Mouse (Mus musculus): ENCODE data around the gene Srprb.
"Not testable (repeated sequence)": the region's sequence is repeated elsewhere in the genome, so short reads cannot be mapped to it uniquely, and the experiment has no call there.

The Srprb gene

GRCm38 (mm10) chr9:103212654-103213420, 10.9 kb upstream of the Srprb start:
- DNase-seq (ENCODE audit: low spot score) = no peak

DNA sequence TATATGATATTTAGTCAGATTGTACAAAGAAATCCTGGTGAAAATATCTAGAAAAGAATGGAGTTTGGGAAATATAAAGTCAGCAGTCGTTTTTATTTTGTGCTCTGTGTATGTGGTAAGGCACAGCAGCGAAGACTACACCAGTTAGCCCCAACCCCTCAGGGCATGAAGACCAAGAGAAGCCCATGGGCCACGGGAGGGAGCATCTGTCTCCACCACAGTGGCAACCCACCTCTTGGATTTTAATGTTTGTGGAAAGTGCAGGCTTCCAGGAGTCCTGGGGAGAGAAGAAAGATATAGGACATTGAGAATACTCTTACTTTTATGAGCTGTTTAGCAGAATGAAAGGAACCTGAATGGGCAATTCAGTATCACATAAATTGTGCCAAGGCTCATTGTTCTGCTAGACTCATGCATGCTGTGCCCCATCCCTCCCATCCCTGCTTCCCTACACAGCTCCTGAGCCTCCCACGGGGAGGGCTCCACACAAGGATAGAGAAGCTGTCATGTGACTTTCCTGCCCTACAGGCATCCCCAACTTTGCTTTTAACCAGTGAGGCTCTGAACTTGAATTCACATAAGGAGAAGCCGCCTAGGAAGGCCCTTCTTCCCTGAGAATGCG, 7.0 kb upstream of the Srprb start:
- no peak for DNase-seq (ENCODE audit: low spot score)

GRCm38 (mm10) chr9:103207846-103208245, 5.9 kb upstream of the Srprb start:
- DNase-seq (ENCODE audit: low spot score) = peak; percentile 90

DNA sequence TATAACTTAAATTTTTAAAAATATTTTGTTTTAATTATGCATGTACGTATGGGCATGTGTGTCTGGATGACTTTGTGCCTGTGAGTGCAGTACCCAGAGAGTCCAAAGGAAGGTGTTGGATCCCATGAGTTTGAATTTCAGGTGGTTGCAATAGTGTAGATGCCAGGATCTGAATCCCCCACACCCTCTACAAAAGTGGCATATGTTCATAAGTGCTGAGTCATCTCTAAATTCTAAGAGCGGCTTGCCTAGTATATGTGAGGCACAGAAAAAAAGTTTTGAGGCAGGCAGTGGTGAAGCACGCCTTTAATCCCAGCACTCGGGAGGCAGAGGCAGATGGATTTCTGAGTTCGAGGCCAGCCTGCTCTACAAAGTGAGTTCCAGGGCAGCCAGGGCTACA, 3.8 kb upstream of the Srprb start:
- DNase-seq (ENCODE audit: low spot score) = no peak

- DNase-seq (ENCODE audit: low spot score) = no peak
Measured at GRCm38 (mm10) chr9:103188416-103188815, 13.5 kb downstream of the Srprb start.

- no peak for DNase-seq (ENCODE audit: low spot score)
Measured at GRCm38 (mm10) chr9:103186747-103187146, 15.2 kb downstream of the Srprb start.

DNA sequence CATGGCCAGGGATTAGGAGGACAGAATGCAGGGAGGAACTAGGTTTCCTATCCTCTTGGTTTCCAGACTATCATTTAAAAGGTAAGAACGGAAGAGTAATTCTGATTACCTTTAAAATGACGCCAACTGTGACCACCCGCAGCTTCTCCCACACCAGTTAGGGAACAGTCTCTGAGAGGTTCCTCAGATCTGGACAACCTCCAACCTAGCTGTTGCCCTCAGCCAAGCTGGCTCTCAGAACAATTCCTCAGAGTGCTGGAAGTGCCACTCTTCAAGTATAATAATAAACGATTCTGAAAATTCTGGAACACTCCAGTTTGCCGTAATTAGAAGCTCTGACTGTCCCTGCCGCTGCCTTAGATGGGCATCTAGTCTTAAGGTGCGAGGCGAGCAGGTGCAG, 16.0 kb downstream of the Srprb start:
- no peak for DNase-seq (ENCODE audit: low spot score)

DNA sequence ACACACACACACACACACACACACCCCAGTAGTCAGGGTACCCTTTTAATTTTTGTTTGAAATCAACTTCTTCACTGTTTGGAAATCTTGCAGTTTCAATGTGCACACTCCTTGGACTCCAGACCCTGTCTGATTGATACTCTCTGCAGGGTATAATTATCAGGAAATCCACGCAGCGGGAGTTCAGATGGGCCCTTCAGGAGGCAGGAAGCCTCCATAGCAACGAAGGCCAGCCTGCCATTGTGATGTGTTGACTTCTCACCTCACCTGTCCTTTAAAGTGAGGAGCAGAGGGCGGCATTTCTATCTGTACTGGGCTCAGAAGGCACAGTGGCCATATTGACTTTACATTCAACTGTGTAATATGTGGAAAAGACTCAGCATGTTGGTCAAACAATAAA, 17.1 kb downstream of the Srprb start:
- no peak for DNase-seq (ENCODE audit: low spot score)

DNA sequence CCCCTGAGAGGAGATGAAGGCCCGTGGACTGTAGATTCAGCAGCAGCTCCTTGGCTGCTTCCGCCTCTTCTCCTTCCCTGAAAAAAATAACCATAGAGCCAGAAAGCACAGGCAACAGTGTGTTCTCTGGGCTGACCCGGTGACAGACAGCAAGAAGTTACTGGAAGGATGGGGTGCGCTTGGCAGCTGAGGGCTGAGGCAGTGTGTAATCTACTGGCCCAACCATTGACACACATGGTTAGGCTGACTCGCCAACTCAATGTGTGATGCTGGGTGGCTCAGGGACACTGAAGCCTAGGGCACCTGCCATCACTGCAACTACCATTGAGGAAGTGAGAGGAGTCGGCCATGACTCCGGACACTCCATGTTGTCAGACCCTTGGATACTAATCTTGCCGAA, 20.1 kb downstream of the Srprb start:
- DNase-seq (ENCODE audit: low spot score) = no peak

DNA sequence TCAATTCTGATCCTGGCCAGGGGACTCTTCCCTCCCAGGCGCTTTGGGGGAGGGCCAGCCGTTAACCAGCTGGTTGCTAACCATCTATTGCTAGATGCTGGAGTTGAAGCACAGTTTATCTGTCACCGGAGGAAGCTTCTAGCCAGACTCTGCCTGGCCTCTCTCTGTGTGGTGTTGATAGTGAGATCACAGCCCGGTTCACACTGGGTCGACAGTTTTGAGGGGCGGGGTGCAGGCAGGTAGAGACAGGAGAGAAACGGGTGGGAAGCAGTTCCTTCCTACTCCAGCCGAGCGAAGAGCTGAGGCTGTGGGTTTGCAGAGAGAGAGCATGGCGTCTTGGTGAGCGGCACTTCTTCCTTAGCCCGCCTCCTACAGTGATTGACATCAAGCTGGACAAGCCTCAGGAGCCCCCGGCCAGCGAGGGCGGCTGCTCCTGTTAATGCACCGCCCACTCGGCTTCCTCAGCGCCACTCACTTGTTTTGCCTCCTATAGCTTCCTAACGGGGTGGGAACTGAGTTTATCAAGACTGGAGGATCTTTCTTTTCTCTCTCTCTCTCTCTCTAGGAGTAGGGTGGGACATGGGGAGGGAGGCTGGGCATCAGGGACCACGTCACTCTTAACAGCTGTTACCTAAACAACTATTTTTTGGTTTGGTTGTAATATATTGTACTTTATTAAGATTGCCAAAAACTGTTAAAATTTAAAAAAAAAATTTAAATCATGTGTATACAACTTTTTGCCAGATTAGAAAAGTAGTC, 21.0 kb downstream of the Srprb start:
- peak; percentile 96 for DNase-seq (ENCODE audit: low spot score)

- DNase-seq (ENCODE audit: low spot score) = no peak
Measured at GRCm38 (mm10) chr9:103180303-103180702, 21.6 kb downstream of the Srprb start.

- no peak for DNase-seq (ENCODE audit: low spot score)
Measured at GRCm38 (mm10) chr9:103175692-103176091, 26.2 kb downstream of the Srprb start.

DNA sequence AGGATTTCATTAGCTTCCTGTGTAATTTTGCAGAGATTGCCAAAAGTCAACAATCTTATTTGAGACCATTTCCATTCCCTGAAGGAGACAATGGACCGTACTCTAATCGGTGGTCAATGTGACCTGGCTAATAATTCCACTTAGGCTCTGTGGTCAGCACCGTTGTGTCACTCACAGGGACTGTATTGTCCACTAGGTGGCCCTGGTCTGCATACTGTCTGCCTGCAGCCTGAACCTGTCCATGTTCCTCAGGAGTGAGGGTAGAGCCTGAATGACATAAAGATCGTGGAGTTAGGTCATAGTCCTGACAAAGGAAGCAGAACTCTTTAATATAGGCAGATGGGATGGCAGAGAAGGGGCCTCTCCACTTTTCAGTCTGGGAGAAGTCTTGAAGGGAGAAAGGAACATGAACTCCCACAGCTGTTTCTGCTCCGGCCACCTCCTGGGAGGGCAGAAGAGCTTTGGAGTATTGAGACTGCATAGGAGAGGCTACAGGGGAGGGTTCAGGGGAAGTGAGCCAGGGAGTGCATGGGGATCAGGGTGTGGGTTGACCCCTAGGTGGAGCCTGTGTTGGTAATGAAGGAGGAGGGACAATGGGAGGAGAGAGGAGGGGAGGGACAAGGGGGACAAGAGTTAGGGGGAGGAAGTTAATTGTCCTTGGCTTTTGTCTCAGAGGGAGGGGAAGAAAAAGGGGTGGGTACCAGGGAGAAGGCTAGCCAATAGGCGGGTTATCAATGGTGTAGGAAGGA, 27.0 kb downstream of the Srprb start:
- DNase-seq (ENCODE audit: low spot score) = peak; percentile 69

- DNase-seq (ENCODE audit: low spot score) = no peak
Measured at GRCm38 (mm10) chr9:103168771-103169170, 33.2 kb downstream of the Srprb start.

- no peak for DNase-seq (ENCODE audit: low spot score)
Measured at GRCm38 (mm10) chr9:103168046-103168445, 33.9 kb downstream of the Srprb start.

GRCm38 (mm10) chr9:103163806-103164205, 38.1 kb downstream of the Srprb start:
- DNase-seq (ENCODE audit: low spot score) = no peak

DNA sequence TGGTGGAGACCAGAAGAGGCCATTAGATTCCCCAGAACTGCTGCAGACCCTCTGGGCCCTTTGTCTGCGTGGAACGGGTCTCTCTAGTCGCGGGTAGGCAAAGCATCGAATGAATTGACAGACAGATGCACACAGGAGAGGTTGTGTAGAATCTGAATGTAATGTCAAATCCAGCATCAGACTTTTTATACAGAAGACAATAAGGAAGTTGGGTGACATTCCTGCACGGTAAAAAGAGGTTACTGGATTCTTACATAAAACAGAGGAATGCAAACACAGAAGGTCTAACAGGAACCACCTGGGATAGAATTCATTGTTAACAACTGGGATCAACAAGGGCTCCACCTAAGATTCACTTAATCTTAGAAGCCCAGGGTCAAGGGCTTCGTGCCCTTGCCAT, 46.8 kb downstream of the Srprb start:
- not testable (repeated sequence) for DNase-seq (ENCODE audit: low spot score)

DNA sequence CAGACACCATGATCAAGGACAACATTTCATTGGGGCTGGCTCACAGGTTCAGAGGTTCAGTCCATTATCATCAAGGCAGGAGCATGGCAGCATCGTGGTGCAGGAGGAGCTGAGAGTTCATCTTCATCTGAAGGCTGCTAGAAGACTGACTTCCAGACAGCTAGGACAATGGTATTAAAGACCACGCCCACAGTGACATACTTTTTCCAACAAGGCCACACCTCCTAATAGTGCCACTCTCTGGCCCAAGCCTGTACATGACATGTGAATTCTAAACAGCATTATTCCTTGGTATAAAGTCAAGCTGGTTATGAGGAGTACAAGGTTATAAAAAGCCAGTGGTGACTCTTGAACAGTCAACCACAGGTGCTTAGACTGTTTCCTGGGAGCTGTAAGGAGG, 47.4 kb downstream of the Srprb start:
- DNase-seq (ENCODE audit: low spot score) = no peak

DNA sequence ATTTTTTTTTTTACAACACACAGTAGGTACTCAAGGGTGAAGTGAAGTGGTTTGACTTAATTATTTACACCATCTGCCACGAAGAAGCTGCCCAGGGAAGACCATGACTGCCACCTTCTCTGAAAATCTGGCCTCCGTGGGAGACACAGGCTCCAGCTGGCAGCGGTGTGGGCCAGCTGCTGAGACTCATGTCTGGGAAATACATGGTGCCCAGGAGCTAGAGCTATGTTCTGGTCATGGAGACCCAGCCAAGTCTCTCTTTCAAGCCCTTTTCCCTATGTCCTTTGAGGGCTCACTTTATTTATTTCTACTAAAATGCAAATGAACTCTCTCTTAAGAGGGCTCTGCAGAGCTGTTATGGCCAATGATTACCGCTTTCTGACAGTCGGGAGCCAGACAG, 48.7 kb downstream of the Srprb start:
- no peak for DNase-seq (ENCODE audit: low spot score)

- no peak for DNase-seq (ENCODE audit: low spot score)
Measured at GRCm38 (mm10) chr9:103149074-103149799, 52.7 kb downstream of the Srprb start.

- no peak for DNase-seq (ENCODE audit: low spot score)
Measured at GRCm38 (mm10) chr9:103147103-103147502, 54.8 kb downstream of the Srprb start.

DNA sequence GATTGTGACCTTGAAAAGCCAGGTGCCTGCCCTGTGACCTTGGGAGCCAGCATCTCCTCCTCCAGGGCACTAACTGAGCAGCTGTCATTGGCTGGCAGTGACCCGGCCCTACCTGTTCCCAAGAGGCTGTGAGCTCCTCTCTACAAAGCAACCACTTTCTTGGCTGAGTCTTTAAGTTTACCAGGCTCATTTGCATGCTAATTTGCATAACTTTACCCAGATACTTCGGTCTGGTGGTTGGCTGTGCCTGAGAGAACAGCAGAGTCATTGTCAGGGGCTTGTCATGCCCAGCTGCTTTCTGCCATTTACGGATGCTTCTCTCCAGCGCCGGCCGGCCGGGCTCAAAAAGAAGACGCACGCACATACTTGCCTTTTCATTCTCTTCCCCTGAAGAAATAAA, 55.2 kb downstream of the Srprb start:
- peak; percentile 23 for DNase-seq (ENCODE audit: low spot score)

Data from embryo, embryonic 10 days (tissue).